In the genomic region with DNA sequence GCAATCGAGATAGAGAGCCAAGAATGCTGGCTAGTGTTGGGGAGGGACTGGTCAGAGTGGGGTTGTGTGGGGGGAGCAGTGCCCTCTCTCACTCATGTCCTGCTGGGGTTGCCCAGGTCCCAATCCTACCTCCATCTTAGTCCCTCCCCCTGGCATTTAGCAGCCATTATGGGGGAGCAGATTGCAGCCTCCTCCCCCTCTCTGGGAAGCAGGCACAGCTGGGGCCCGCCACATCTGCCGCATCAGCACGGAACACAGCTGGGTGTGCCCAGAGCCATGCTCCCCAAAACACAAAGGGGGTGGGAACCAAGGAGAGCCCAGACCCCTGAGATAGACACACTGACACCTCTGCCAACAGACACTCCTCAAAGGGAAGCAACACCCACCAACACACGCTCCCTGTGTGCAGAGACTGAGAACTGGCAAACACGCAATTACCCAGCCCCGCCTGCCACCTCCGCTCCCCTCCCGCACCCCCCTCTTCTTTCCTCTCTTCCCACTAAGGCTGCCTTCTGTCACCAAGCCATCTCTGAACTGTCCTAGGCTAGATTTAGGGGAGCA, we compare ENCODE assay signal across 8 mouse cellular contexts. TPM values are rescaled to one million over a fixed set of nuclear protein-coding genes. Genes with fewer than 3 reads are reported as not detected.
DNase-seq lines count a peak whose midpoint lies in the region; ATAC-seq lines count a peak whose summit lies in the region.

No protein-coding gene starts in this region.

- peak overlapping the region; percentile 9; the same call in 1 of the 2 replicates for H3K9ac ChIP-seq in kidney, embryonic 14.5 days (ENCODE audit: low read depth, low read length)
- no peak overlapping the region for H3K9ac ChIP-seq in hindbrain, embryonic 15.5 days
- peak overlapping the region; percentile 48 for H3K9ac ChIP-seq in midbrain, embryonic 14.5 days (replicated peaks; ENCODE audit: low read length)

- H3K4me3 ChIP-seq in kidney, embryonic 14.5 days (ENCODE audit: low read length): no peak overlapping the region
- no peak overlapping the region for H3K4me3 ChIP-seq in hindbrain, embryonic 15.5 days
- H3K4me3 ChIP-seq in midbrain, embryonic 14.5 days (replicated peaks; ENCODE audit: low read depth, low read length): peak overlapping the region; percentile 25

- 12% methylated on average over 9 of the region's 9 CpGs for WGBS in kidney, embryonic 14.5 days
- WGBS in hindbrain, embryonic 15.5 days: 6% methylated on average over 9 of the region's 9 CpGs
- WGBS in midbrain, embryonic 14.5 days: 7% methylated on average over 9 of the region's 9 CpGs

- 0 out of 2 replicates have a peak overlapping the region, but pooled peaks have one; percentile 37 for H3K4me2 ChIP-seq in kidney, embryonic 14.5 days (replicated peaks; ENCODE audit: low read depth, low read length)
- H3K4me2 ChIP-seq in hindbrain, embryonic 15.5 days: peak overlapping the region; percentile 37
- H3K4me2 ChIP-seq in midbrain, embryonic 14.5 days (ENCODE audit: low read length): peak overlapping the region; percentile 70

- no peak for ATAC-seq in kidney, embryonic 14.5 days (ENCODE audit: low FRiP score, low TSS enrichment)
- no peak for ATAC-seq in hindbrain, embryonic 15.5 days (ENCODE audit: low FRiP score, low read depth)
- ATAC-seq in midbrain, embryonic 14.5 days (ENCODE audit: low FRiP score, low TSS enrichment): 0 out of 2 replicates have a peak, but pooled peaks have one; percentile 11
- no peak for ATAC-seq in inflammation-experienced regulatory T-cells, adult 6 months

- intact Hi-C loops in heart, postnatal 10 days (cut with DNase I): loop anchor here (1.0 to 5.0 kb wide), 2 partner anchors 22 to 103 kb away; no protein-coding TSS in a partner anchor

- no peaks in the 10 kb centered on the region for H3K9me3 ChIP-seq in kidney, embryonic 14.5 days (ENCODE audit: control insufficient read depth, low read length)
- H3K9me3 ChIP-seq in hindbrain, embryonic 15.5 days: no peaks in the 10 kb centered on the region
- no peaks in the 10 kb centered on the region for H3K9me3 ChIP-seq in midbrain, embryonic 14.5 days (ENCODE audit: control insufficient read depth, low read length)

- no peak for DNase-seq in kidney, postnatal 25 days
- DNase-seq in cerebellum, adult 9-10 months: peak; percentile 75
- peak; percentile 58 for DNase-seq in midbrain, embryonic 14.5 days
- DNase-seq in gastrocnemius, postnatal 4 days (ENCODE audit: low spot score in 2 of 2): no peak
- no peak for DNase-seq in heart, postnatal 10 days

- H3K36me3 ChIP-seq in kidney, embryonic 14.5 days (ENCODE audit: control insufficient read depth, insufficient read depth, low read length): peaks cover 4% of the 10 kb centered on the region; the same call in 1 of the 2 replicates
- H3K36me3 ChIP-seq in hindbrain, embryonic 15.5 days: no peaks in the 10 kb centered on the region
- no peaks in the 10 kb centered on the region for H3K36me3 ChIP-seq in midbrain, embryonic 14.5 days (ENCODE audit: control insufficient read depth, insufficient read depth, low read length)

- peaks cover 17% of the 10 kb centered on the region for H3K27me3 ChIP-seq in kidney, embryonic 14.5 days (ENCODE audit: control insufficient read depth, insufficient read depth, low read length)
- peaks cover 7% of the 10 kb centered on the region; the same call in 1 of the 2 replicates for H3K27me3 ChIP-seq in hindbrain, embryonic 15.5 days
- no peaks in the 10 kb centered on the region for H3K27me3 ChIP-seq in midbrain, embryonic 14.5 days (ENCODE audit: control insufficient read depth, insufficient read depth, low read length)

- no peak overlapping the region for H3K27ac ChIP-seq in kidney, embryonic 14.5 days (ENCODE audit: low read depth, low read length)
- peak overlapping the region; percentile 14 for H3K27ac ChIP-seq in hindbrain, embryonic 15.5 days (replicated peaks)
- H3K27ac ChIP-seq in midbrain, embryonic 14.5 days (replicated peaks; ENCODE audit: low read depth, low read length): peak overlapping the region; percentile 90

- H3K4me1 ChIP-seq in kidney, embryonic 14.5 days (ENCODE audit: control insufficient read depth, insufficient read depth, low read length): peaks cover 82% of the 10 kb centered on the region
- H3K4me1 ChIP-seq in hindbrain, embryonic 15.5 days (replicated peaks): peaks cover 82% of the 10 kb centered on the region
- peaks cover 78% of the 10 kb centered on the region for H3K4me1 ChIP-seq in midbrain, embryonic 14.5 days (ENCODE audit: control insufficient read depth, insufficient read depth, low read length)

RNA-seq across cellular contexts. Expression of gene Asic4, which starts 5.0 kb away (rescaled TPM):
- polyA plus RNA-seq in kidney, embryonic 14.5 days (2014; fragmentation: Nextera tagmentation; extraction: Ambion mirVana): 0.32 and 0.41 TPM in 2 replicates
- 21.2 and 22.8 TPM in 2 replicates for polyA plus RNA-seq in hindbrain, embryonic 15.5 days (2015; fragmentation: Nextera tagmentation; extraction: Ambion mirVana)
- polyA plus RNA-seq in midbrain, embryonic 14.5 days (2014; fragmentation: Nextera tagmentation; extraction: Ambion mirVana): 16.6 and 34.3 TPM in 2 replicates
- under 1 TPM in 1 of 2 experiments, not detected in 1; 0.13 TPM for total RNA-seq in gastrocnemius, postnatal 4 days (2021)
- polyA plus RNA-seq in inflammation-experienced regulatory T-cells, adult 6 months (2017; shearing (Covaris generic)): not detected
- not detected for total RNA-seq in heart, postnatal 10 days (2021)

RNA-seq across cellular contexts. Expression of gene Gmppa, which starts 9.5 kb away (rescaled TPM):
- polyA plus RNA-seq in kidney, embryonic 14.5 days (2014; fragmentation: Nextera tagmentation; extraction: Ambion mirVana): 65.2 and 67.6 TPM in 2 replicates
- 73.8 and 79.0 TPM in 2 replicates for polyA plus RNA-seq in hindbrain, embryonic 15.5 days (2015; fragmentation: Nextera tagmentation; extraction: Ambion mirVana)
- 75.7 and 75.9 TPM in 2 replicates for polyA plus RNA-seq in midbrain, embryonic 14.5 days (2014; fragmentation: Nextera tagmentation; extraction: Ambion mirVana)
- total RNA-seq in gastrocnemius, postnatal 4 days (2021): 10 to 100 TPM; 43.5 to 49.3 TPM
- 10 to 100 TPM; 44.2 to 67.2 (median 62.7) TPM for polyA plus RNA-seq in inflammation-experienced regulatory T-cells, adult 6 months (2017; shearing (Covaris generic))
- 10 to 100 TPM; 39.7 to 40.1 TPM for total RNA-seq in heart, postnatal 10 days (2021)

RNA-seq across cellular contexts. Expression of gene Chpf, which starts 33.9 kb away (rescaled TPM):
- 37.1 and 41.4 TPM in 2 replicates for polyA plus RNA-seq in kidney, embryonic 14.5 days (2014; fragmentation: Nextera tagmentation; extraction: Ambion mirVana)
- polyA plus RNA-seq in hindbrain, embryonic 15.5 days (2015; fragmentation: Nextera tagmentation; extraction: Ambion mirVana): 46.1 and 53.4 TPM in 2 replicates
- 39.7 and 44.2 TPM in 2 replicates for polyA plus RNA-seq in midbrain, embryonic 14.5 days (2014; fragmentation: Nextera tagmentation; extraction: Ambion mirVana)
- 10 to 100 TPM; 47.6 to 51.6 TPM for total RNA-seq in gastrocnemius, postnatal 4 days (2021)
- polyA plus RNA-seq in inflammation-experienced regulatory T-cells, adult 6 months (2017; shearing (Covaris generic)): 1 to 10 TPM; 5.5 to 6.9 (median 5.6) TPM
- 10 to 100 TPM; 38.6 to 39.5 TPM for total RNA-seq in heart, postnatal 10 days (2021)

RNA-seq across cellular contexts. Expression of gene Tmem198, which starts 34.1 kb away (rescaled TPM):
- polyA plus RNA-seq in kidney, embryonic 14.5 days (2014; fragmentation: Nextera tagmentation; extraction: Ambion mirVana): 0.62 and 1.1 TPM in 2 replicates
- polyA plus RNA-seq in hindbrain, embryonic 15.5 days (2015; fragmentation: Nextera tagmentation; extraction: Ambion mirVana): 45.2 and 49.9 TPM in 2 replicates
- polyA plus RNA-seq in midbrain, embryonic 14.5 days (2014; fragmentation: Nextera tagmentation; extraction: Ambion mirVana): 42.9 and 55.9 TPM in 2 replicates
- total RNA-seq in gastrocnemius, postnatal 4 days (2021): under 1 TPM; 0.78 to 0.93 TPM
- under 1 TPM in 1 of 3 experiments, not detected in 2; 0.24 TPM for polyA plus RNA-seq in inflammation-experienced regulatory T-cells, adult 6 months (2017; shearing (Covaris generic))
- total RNA-seq in heart, postnatal 10 days (2021): under 1 TPM; 0.38 to 0.52 TPM

Comparison
In these comparisons a context has a peak if more than half of its experiments do, and no peak if none do; other contexts are left out.
1. DNase-seq: peak in cerebellum, adult 9-10 months (single experiment) and midbrain, embryonic 14.5 days (single experiment); none in kidney, postnatal 25 days (0 of 2), gastrocnemius, postnatal 4 days (0 of 2) and heart, postnatal 10 days (0 of 2).
2. RNA of gene Asic4, which starts 5.0 kb away (polyA plus RNA-seq): 21.2 to 22.8 TPM in hindbrain, embryonic 15.5 days and 16.6 to 34.3 TPM in midbrain, embryonic 14.5 days; 0.32 to 0.41 TPM in kidney, embryonic 14.5 days and not detected in inflammation-experienced regulatory T-cells, adult 6 months; every median in the first group is over 10 times any median in the second.
3. Peak in every context shown above with its lines, with median percentiles within 50 percentile points of each other: H3K4me2 ChIP-seq.